Mouse (Mus musculus) stomach, postnatal 0 days (tissue): ENCODE data around the gene Hspa4. TPM values are rescaled to one million over a fixed set of nuclear protein-coding genes. Genes with fewer than 3 reads are reported as not detected.
"Not testable (repeated sequence)": the region's sequence is repeated elsewhere in the genome, so short reads cannot be mapped to it uniquely, and the experiment has no call there.

Experiments used
- ATAC-seq: fragments of 200-750 bp; cut with Nextera tagmentation; 2 replicates; pipeline ENCODE4 v1.8.0; 2017; ENCODE audit not compliant: low FRiP score, low TSS enrichment
- DNase-seq: peaks from one replicate; pipeline ENCODE4 v3.0.0-alpha.2; 2016; ENCODE audit warnings: low spot score
- H3K27ac ChIP-seq: fragments of 300-500 bp; sonication (generic); replicated peaks from 2 replicates; pipeline ENCODE4 v1.5.1; 2014; ENCODE audit warnings: mild to moderate bottlenecking, control low read depth
- H3K27me3 ChIP-seq: fragments of 300-500 bp; sonication (generic); 2 replicates; pipeline ENCODE4 v1.6.1; 2014; ENCODE audit warnings: low read length; ENCODE audit not compliant: control insufficient read depth, insufficient read depth
- H3K36me3 ChIP-seq: fragments of 300-500 bp; sonication (generic); 2 replicates; pipeline ENCODE4 v1.6.1; 2014; ENCODE audit warnings: low read length, mixed read lengths; ENCODE audit not compliant: control insufficient read depth, insufficient read depth
- H3K4me1 ChIP-seq: fragments of 300-500 bp; sonication (generic); replicated peaks from 2 replicates; pipeline ENCODE4 v1.6.1; 2014; ENCODE audit warnings: antibody characterized with exemption; ENCODE audit not compliant: control insufficient read depth, insufficient read depth
- H3K4me2 ChIP-seq: fragments of 300-500 bp; sonication (generic); replicated peaks from 2 replicates; pipeline ENCODE4 v1.6.1; 2014; ENCODE audit warnings: low read depth, mild to moderate bottlenecking, control low read depth, moderate library complexity
- H3K4me3 ChIP-seq: fragments of 300-500 bp; sonication (generic); 2 replicates; pipeline ENCODE4 v1.5.1; 2014; ENCODE audit warnings: low read depth, low read length, control low read depth
- H3K9ac ChIP-seq: fragments of 300-500 bp; sonication (generic); 2 replicates; pipeline ENCODE4 v1.6.1; 2014; ENCODE audit warnings: mild to moderate bottlenecking, low read length, control low read depth, mixed read lengths
- H3K9me3 ChIP-seq: fragments of 300-500 bp; sonication (generic); 2 replicates; pipeline ENCODE4 v1.6.1; 2016; ENCODE audit warnings: low read length; ENCODE audit not compliant: control insufficient read depth
- CTCF ChIP-seq: IDR thresholded peaks from 2 replicates; pipeline ENCODE4 v1.5.1; 2016; ENCODE audit warnings: antibody characterized with exemption, low read depth, mild to moderate bottlenecking, moderate library complexity
- EP300 ChIP-seq: optimal IDR thresholded peaks from 2 replicates; pipeline ENCODE3; 2016; ENCODE audit warnings: antibody characterized with exemption
- WGBS: fragments of 180-500 bp; shearing (Covaris S2); extraction: QIAGEN DNeasy Blood & Tissue Kit; methylation state at CpG from one replicate; pipeline ENCODE4 v1.1.7; 2014; 5-methylcytosine and 5-hydroxymethylcytosine counted together
- polyA plus RNA-seq: library from polyadenylated mRNA; unstranded; fragments of >200 nt; fragmentation: Nextera tagmentation; extraction: Ambion mirVana; gene quantifications from 2 replicates; pipeline ENCODE4 v1.2.1, GENCODE M21; 2015

Hspa4 gene
- polyA plus RNA-seq, 1 experiment from 2014 or later, result 59.9 TPM

DNA sequence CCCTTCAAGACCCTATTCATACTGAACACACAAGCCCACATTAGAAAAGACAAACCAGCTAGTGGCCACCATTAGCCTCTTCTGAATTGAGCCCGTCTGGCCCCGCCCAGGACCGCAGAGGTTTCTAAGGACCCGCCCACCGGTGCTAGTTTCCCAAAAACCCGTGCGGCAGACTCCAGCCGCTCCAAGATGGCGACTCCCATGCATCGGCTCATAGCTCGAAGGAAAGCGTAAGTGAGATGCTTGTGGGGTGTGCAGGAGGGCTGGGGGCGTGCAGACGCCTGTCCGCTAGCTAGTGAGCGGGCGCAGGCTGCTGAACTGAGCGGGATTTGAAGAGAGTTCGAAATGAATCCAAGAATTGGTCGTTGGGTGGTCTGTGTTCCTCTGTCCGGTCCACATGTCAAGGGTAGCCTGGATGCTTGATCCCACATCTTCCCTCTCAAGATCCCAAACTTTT, 24.3 kb upstream of the Hspa4 start, which contains the start of gene Zcchc10:
Gene Zcchc10 (plus strand): TSS at position 168 of the 457 bp plus-strand sequence.
- H3K4me1 ChIP-seq, result no peaks in the 10 kb centered on the region
- TF ChIP-seq EP300 (no peak), CTCF (0 out of 2 replicates have a peak, but pooled peaks have one; percentile 6)
- 0% methylated on average over 21 of the region's 21 CpGs for WGBS
- H3K9me3 ChIP-seq, result no peaks in the 10 kb centered on the region
- ATAC-seq (peak; percentile 93), DNase-seq (peak; percentile 92)
- peak within 1 kb of the TSS; percentile 69 for H3K27ac ChIP-seq
- peak within 1 kb of the TSS; percentile 72 for H3K4me3 ChIP-seq
- no peaks in the 10 kb centered on the region for H3K27me3 ChIP-seq
- peaks cover 6% of the 10 kb centered on the region for H3K36me3 ChIP-seq
- peak within 1 kb of the TSS; percentile 77 for H3K9ac ChIP-seq
- H3K4me2 ChIP-seq, result peak within 1 kb of the TSS; percentile 72

DNA sequence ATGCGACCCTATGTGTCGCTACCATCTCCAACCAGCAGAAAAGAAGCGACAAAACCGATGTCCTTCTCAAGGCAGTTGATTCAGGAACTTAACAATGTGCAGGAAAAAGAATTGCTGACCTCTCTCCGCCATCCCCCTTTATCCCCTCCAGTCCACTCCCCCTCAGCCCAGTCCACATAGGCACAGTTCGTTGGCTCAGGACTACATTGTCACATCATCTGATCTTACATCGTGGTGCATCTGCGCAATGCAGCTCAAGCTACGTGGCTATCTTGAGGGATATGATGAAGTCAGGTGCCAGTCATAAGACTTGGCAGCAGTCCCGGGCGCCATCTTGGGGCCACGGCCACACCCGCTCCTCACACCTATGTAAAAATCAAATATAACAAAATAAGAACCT, 19.6 kb upstream of the Hspa4 start:
- not testable (repeated sequence) for H3K9ac ChIP-seq, H3K27ac ChIP-seq, H3K4me3 ChIP-seq, H3K36me3 ChIP-seq, DNase-seq, H3K4me2 ChIP-seq, H3K4me1 ChIP-seq, H3K9me3 ChIP-seq, H3K27me3 ChIP-seq, ATAC-seq
- WGBS, result 91% methylated on average over 13 of the region's 13 CpGs

- not testable (repeated sequence) for H3K4me1 ChIP-seq
- WGBS, result 84% methylated on average over 3 of the region's 3 CpGs
These were observed 18.3 kb upstream of the Hspa4 start for GRCm38 (mm10) chr11:53318568-53318967.

GRCm38 (mm10) chr11:53318041-53318440, 17.8 kb upstream of the Hspa4 start:
- 74% methylated on average over 7 of the region's 7 CpGs for WGBS
- DNase-seq (no peak), ATAC-seq (no peak)
- Histone ChIP-seq H3K4me2 (no peak overlapping the region), H3K4me1 (no peaks in the 10 kb centered on the region), H3K27ac (no peak overlapping the region), H3K9me3 (no peaks in the 10 kb centered on the region), H3K9ac (no peak overlapping the region), H3K4me3 (no peak overlapping the region), H3K36me3 (no peaks in the 10 kb centered on the region), H3K27me3 (no peaks in the 10 kb centered on the region)
- TF ChIP-seq CTCF, result no peak
- no peak for TF ChIP-seq EP300

More at GRCm38 (mm10) chr11:53318568-53318967, 18.3 kb upstream of the Hspa4 start:
- H3K4me3 ChIP-seq, H3K9me3 ChIP-seq, H3K27ac ChIP-seq, H3K4me2 ChIP-seq, H3K27me3 ChIP-seq, ATAC-seq, H3K9ac ChIP-seq, DNase-seq, H3K36me3 ChIP-seq: not testable (repeated sequence)

GRCm38 (mm10) chr11:53316996-53317395, 16.7 kb upstream of the Hspa4 start:
- H3K27ac ChIP-seq, result no peak overlapping the region
- no peak for DNase-seq
- no peak for ATAC-seq
- no peaks in the 10 kb centered on the region for H3K27me3 ChIP-seq
- no peaks in the 10 kb centered on the region for H3K36me3 ChIP-seq
- H3K9ac ChIP-seq, result no peak overlapping the region
- H3K4me2 ChIP-seq, result no peak overlapping the region
- no peak overlapping the region for H3K4me3 ChIP-seq
- no peaks in the 10 kb centered on the region for H3K4me1 ChIP-seq
- TF ChIP-seq CTCF, result no peak
- TF ChIP-seq EP300, result no peak
- H3K9me3 ChIP-seq, result no peaks in the 10 kb centered on the region
- WGBS, result 50% methylated on average over 6 of the region's 6 CpGs

GRCm38 (mm10) chr11:53314770-53315173, 14.5 kb upstream of the Hspa4 start:
- 4% methylated on average over 1 of the region's 1 CpGs for WGBS
- no peak overlapping the region for H3K9ac ChIP-seq
- H3K4me1 ChIP-seq, result no peaks in the 10 kb centered on the region
- H3K27me3 ChIP-seq, result no peaks in the 10 kb centered on the region
- TF ChIP-seq CTCF, result no peak
- TF ChIP-seq EP300, result no peak
- H3K36me3 ChIP-seq, result no peaks in the 10 kb centered on the region
- H3K4me2 ChIP-seq, result no peak overlapping the region
- H3K4me3 ChIP-seq, result no peak overlapping the region
- H3K9me3 ChIP-seq, result no peaks in the 10 kb centered on the region
- peak; percentile 76 for ATAC-seq
- no peak overlapping the region for H3K27ac ChIP-seq
- no peak for DNase-seq

- not testable (repeated sequence) for H3K9ac ChIP-seq, H3K4me1 ChIP-seq, H3K4me2 ChIP-seq, H3K27me3 ChIP-seq, H3K27ac ChIP-seq, ATAC-seq, DNase-seq, H3K36me3 ChIP-seq, H3K4me3 ChIP-seq, H3K9me3 ChIP-seq
- WGBS, result 64% methylated on average over 1 of the region's 1 CpGs
These were observed 12.6 kb upstream of the Hspa4 start for GRCm38 (mm10) chr11:53312823-53313222.
